Mouse (Mus musculus): Measurements from ENCODE around the gene Acsm4.

DNA sequence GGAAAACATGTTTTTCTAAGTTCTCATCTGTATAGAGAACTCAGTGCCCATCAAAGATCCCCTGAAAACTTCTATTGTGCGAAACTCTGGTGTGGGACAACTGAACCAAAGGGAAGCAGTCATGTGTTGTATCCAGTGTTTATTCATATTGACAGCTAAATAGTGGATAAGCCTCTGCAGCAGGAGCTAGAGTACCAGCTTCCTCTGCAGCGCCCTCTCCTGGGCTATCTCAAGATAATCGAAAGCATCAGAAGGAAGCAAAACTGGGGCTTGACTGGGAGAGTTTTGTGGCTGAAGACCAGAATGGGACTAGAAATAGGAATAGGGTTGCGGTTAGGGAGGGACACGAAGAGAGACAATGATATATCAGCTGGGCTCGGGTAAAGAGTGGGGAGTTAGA lies 18.9 kb upstream of the Acsm4 start:
- TF ChIP-seq USF1 (IDR thresholded peaks at IDR 0.05; ENCODE audit: low read depth) (no peak), REST (IDR thresholded peaks at IDR 0.05; ENCODE audit: insufficient read depth, insufficient read length) (no peak), POLR2AphosphoS2 (IDR thresholded peaks at IDR 0.05; ENCODE audit: insufficient read length, low read depth) (no peak), POLR2A (IDR thresholded peaks at IDR 0.05; ENCODE audit: insufficient read length, low read depth) (no peak), MYOG (IDR thresholded peaks at IDR 0.05; ENCODE audit: control insufficient read depth in 1 of 3, insufficient read depth in 1 of 3, insufficient read length in 2 of 3, low read depth in 2 of 3) (no peak), TCF3 (IDR thresholded peaks at IDR 0.05; ENCODE audit: insufficient read length, low read depth) (no peak)

Data from myocyte (in vitro differentiated cells).